Mouse (Mus musculus) adrenal gland, adult 8-10 months (tissue): ENCODE measurements around the gene Tmem245. TPM values are rescaled to one million over a fixed set of nuclear protein-coding genes. Genes with fewer than 3 reads are reported as not detected.

ENCODE experiments used
- DNase-seq: peaks from one replicate; pipeline ENCODE4 v3.0.0; 2022
- total RNA-seq, 4 experiments: library from RNA; stranded (reverse); gene quantifications; 2 replicates each; pipeline ENCODE4 v1.2.4; 2022

The Tmem245 gene
- 10 to 100 TPM; 55.1 to 69.7 (median 57.5) TPM for total RNA-seq

- peak; percentile 92 for DNase-seq
Observed at GRCm38 (mm10) chr4:56946641-56947640, at the start of gene Tmem245. Gene Tmem245, minus strand, starts transcription at chr4:56947437.

DNA sequence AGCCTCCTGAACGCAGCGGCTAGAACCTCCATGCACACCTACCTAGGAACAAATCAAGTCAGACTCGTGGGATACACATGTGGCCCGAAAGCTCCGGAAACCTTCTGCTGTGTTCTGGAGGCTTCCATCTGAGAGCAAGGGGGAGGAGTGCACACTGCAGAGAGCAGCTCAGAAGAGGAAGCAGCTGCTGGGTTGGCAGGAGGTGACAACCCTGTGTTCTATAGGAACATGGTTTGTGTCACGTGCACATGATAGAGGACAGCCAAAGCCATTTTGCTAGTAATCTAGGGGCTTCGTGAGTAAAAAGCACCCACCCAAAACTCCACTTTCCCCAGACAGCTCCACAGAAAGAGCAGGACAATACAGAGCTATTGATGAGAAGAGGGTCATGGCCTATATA is 46.1 kb upstream of the Tmem245 start:
- no peak for DNase-seq

DNA sequence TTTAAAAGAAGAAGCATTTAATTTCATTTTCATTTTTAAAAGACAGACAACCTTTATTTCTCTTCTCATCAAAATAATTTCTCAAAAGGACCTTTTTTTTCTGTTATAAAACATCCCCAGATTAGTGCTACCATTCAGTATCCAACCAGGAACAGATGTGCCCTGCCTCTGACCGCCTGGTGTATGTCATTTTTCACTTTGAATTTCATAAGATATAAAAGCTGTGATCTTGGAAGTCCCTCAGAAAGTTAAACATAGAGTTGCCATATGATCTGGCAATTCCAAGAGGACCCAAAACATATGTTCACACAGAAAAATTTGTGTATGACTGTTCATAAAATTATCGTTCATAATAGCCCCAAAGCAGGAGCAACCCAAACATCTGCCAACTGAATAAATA is 44.7 kb upstream of the Tmem245 start:
- no peak for DNase-seq

DNA sequence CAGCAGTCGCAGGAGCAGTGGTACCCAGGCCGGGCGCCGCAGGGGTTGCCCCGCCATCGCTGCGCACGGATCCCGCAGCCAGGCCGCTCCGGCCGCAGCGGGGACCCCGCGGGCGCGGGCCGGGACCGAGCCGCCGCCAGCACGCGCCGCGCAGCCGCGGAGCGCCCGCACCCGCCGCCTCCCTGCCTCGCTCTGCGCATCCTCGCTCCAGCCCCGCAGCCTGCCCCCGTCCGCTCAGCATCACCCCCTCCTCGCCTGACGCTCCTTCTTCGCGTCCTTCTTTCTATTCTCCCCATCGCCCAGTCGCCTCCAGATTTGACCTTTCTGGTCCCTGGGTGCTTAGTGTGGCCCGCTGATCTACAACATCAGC is 43.0 kb upstream of the Tmem245 start, which contains the start of gene Frrs1l:
Frrs1l (minus strand) TSS at position 177 of the 370 bp plus-strand sequence.
- DNase-seq: no peak

DNA sequence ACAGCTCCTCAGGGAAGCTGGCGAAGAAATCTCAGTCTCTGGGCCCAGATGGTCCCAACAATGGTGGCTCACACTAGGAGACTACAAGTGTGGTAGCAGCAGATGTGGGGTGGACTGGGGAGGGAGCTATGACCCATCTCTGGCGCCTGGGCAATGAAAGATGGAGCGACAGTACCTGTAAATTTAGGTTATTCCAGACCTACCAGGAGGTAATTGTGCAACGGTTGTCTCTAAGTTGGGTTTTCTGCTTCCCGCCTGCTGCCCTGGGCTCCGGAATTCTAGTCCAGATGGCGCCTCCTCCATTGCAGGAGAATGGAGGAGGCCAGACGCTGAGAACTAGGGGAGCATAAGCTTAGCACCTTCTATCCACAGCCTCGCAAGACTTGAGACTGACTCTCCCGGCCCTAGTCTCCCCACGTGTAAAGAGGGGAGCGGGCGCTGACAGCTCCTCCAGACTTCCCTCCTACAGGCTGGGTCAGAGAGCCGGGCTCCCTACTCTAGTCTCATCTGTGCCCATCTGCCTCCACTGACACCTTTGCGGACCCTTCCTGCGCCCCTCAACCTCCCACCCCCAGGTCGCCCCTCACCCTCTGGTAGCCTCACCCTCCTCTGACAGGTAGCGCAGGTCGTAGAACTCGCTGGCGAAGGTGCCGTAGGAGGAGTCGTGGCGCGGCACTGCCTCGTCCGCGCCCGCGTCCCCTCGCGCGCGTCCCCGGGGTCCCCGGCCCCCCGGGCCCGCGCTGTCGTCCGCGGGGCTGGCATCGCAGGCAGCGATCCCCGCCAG is 42.4 kb upstream of the Tmem245 start:
- no peak for DNase-seq

DNA sequence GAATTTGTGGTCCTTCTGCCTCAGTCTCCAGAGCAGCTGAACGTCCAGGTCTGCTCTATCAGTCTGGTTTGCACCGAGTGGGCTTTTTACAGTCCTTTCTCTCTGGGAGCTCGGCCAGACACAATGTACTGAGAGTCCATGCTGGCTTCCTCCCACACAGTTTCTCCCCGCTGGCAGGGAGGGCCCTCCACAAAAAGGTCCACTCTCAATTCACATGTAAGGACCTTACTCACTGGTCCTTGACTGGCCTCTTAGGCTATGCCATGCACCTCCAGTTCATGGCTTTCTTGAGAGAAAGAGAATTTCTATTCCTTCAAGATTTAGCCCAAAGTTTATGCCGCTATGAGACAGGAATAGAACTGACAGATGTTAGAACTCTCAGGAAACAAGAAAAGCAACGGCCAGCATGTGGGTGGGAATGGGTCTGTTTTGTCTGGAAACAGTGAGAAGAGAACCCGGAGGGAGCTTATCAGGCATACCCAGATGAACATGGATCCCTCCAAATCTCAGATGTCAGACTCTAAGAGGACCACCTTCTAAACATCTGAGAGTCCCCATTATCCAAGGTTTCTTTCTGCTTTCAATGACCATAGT is 18.4 kb upstream of the Tmem245 start:
- no peak for DNase-seq

DNA sequence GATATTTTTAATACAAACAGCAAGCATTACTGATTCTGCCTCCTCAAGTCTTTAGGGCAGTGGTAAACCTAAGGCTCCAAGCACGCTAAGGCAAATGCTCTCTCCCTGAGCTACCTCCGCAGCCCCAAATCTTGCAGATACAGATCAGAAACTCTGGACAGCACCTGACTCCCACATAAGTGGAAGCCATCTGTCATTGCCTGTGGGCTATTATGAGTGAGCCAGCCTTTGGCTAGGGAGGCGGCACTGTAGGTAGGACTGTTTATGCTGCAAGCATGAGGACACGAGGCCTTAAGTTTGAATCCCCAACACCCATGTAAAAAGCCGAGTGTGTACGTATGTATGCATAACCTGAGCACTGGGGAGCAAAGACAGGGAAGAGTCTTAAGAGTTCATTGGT is 16.4 kb upstream of the Tmem245 start:
- DNase-seq: no peak

DNA sequence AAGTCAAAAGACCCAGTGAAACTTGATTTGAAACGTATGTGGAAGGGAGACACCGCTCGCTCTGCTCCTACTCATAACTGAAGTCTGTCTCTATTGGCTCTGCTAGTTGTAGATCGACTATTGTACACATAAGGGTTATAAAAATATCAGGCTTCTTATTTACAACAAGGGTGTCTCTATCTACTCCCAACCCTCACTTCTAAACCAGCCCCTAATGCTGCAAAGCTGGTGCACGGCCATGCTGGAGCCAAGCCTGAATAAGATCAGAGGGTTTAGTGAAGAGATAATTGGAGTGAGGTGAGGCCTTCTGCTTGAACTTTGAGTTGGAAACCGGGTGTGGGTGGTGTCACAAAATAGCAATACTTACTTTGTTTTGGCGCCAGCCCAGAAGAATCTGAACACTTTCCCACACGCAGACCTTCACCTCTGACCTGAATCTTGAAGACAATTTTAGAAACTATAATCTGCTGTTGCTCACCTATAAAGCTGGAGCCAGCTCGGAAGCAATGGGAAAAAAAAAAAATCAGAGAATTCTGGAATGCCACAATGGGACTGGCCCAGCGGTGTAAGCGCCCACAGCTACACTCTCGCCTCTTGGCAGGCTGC is 14.2 kb upstream of the Tmem245 start:
- no peak for DNase-seq

GRCm38 (mm10) chr4:56957518-56957917 is 10.3 kb upstream of the Tmem245 start:
- DNase-seq: no peak

- no peak for DNase-seq
Observed at GRCm38 (mm10) chr4:56953235-56953634, 6.0 kb upstream of the Tmem245 start.

GRCm38 (mm10) chr4:56951701-56952100 is 4.5 kb upstream of the Tmem245 start:
- no peak for DNase-seq

- no peak for DNase-seq
Observed at GRCm38 (mm10) chr4:56949494-56949893, 2.3 kb upstream of the Tmem245 start.

DNA sequence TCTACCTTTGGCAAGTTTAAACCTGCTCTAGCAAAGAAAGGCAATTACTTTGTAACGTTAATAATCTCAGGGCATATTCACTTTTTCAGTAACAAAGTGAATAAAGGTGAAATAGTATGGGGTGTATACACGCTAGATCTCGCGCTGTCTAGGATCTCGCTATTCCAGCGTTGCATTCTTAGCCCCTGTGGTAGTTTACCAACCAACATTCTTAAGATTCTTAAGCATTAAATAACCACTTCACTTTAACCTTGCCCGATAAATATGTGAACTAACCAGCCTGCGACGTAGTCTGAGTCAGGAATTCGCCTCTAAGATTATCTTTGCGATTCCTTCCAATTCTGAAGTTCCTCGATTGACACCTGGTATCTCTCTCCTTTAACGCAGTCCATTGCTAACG is 1.1 kb downstream of the Tmem245 start:
- DNase-seq: no peak

DNA sequence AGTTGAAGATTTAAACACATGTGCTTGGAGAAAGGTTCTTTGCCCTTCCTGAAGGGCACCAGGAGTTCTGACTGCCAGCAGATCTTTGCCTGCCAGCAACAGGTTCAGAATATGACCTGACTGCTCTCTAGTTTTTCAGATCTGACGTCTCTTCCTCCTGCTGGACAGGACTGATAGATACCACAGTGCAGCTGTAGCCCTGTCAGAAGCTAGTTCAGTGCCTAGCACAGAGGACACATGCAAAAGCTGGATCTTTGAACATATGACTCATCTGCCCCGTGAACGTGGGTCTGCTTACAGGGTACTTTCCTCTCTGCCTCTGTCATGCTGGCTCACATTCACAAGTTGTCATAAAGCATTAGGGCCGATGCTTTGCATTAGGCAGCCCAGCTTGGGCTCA is 3.0 kb downstream of the Tmem245 start:
- DNase-seq: no peak

GRCm38 (mm10) chr4:56943258-56943657 is 4.0 kb downstream of the Tmem245 start:
- no peak for DNase-seq

- no peak for DNase-seq
Observed at GRCm38 (mm10) chr4:56942567-56942966, 4.7 kb downstream of the Tmem245 start.

- DNase-seq: no peak
Observed at GRCm38 (mm10) chr4:56941481-56941880, 5.8 kb downstream of the Tmem245 start.

GRCm38 (mm10) chr4:56937136-56937535 is 10.1 kb downstream of the Tmem245 start:
- DNase-seq: peak; percentile 36

- DNase-seq: no peak
Observed at GRCm38 (mm10) chr4:56935327-56935726, 11.9 kb downstream of the Tmem245 start.

- no peak for DNase-seq
Observed at GRCm38 (mm10) chr4:56933154-56933553, 14.1 kb downstream of the Tmem245 start.

DNA sequence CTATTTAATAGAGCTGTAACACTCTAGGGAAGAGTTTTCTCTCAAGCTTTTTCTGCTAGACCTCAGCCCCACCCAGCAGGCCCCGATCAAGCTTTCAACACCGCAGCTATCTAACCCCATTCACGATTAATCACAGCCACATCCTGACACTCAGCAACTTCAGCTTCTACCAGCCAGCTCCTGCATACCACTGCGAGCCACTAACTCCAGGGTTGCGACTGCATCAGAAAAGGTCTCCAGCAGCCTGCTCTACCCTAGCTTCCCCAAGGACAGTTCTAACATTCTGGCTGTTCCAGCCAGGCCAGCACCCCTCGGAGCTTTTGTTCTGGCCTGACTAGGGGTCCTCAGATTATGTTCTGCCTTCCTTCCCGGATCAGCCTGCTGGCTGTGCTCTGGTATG is 15.1 kb downstream of the Tmem245 start:
- DNase-seq: no peak

- no peak for DNase-seq
Observed at GRCm38 (mm10) chr4:56930312-56930711, 16.9 kb downstream of the Tmem245 start.

GRCm38 (mm10) chr4:56926971-56927370 is 20.3 kb downstream of the Tmem245 start:
- DNase-seq: peak; percentile 38
